Mouse (Mus musculus): Measurements from ENCODE around the gene Tex101.
"Not testable (repeated sequence)": the region's sequence is repeated elsewhere in the genome, so short reads cannot be mapped to it uniquely, and the experiment has no call there.

Tex101 gene

DNA sequence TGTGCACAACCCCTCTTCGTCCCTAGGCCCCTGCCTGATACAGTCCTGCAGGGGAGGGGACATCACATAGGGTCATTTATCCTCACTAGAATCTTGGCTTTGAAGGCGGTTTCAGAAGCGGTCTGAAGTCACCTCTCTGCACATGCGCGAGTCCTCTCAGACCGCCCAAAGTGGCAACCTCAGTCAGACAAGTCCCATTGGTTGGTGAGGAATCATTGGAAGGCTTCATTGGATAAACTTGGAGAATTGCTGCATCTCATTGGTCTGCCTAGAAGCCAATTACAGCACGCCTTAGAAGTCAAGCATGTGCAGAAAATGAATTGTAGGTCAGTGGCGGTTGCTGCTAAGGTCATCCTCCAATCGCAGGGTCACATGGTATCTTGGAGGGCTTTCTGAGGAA is at the start of gene Tex101:
TSS of gene Tex101 (minus strand) at position 101 of the 400 bp plus-strand sequence.
- no peak for DNase-seq (ENCODE audit: low spot score)

GRCm38 (mm10) chr7:24715039-24715438 is 38.6 kb upstream of the Tex101 start:
- DNase-seq (ENCODE audit: low spot score): no peak

DNA sequence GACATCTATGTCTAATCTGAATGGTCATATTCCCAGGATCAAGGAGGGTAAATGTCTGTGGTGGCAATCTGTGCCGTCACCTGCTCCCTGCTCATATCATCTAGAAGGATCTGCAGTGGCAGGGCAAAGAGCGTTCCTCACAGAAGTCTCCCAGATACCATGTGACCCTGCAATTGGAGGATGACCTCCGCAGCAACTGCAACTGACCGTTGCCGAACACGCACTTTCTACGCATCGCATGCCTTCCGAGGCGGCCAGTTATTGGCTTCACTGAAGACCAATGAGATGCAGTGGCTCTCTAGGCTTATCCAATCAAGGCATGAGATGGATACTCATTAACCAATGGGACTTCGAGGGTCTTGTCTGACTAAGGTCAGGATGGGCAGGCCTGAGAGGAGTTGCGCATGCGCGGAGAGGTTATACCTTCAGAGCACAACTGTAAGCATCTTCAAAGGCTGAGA is 32.4 kb upstream of the Tex101 start, which contains the start of gene BC049730:
TSS of gene BC049730 (plus strand) at position 411 of the 461 bp plus-strand sequence.
- no peak for DNase-seq (ENCODE audit: low spot score)

DNA sequence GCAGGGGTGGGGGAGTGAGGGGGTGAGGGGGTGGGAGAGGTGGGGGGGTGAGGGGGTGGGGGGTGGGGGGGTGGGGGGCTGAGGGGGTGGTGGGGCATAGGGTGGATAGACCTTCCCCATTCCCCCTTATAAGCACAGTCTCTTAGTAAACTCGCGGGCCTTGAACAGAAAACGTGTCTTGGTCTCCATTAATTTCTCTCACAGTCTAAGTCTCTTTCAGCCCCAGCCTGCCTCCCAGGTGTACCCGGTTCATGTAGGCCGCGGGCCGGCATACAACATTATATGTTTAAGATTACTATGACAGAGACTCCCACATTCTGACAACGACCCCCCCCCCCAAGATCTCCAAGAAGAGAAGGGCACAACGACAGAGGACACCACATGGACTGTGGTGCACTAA is 26.4 kb upstream of the Tex101 start:
- DNase-seq (ENCODE audit: low spot score): not testable (repeated sequence)

GRCm38 (mm10) chr7:24697891-24698290 is 21.4 kb upstream of the Tex101 start:
- not testable (repeated sequence) for DNase-seq (ENCODE audit: low spot score)

DNA sequence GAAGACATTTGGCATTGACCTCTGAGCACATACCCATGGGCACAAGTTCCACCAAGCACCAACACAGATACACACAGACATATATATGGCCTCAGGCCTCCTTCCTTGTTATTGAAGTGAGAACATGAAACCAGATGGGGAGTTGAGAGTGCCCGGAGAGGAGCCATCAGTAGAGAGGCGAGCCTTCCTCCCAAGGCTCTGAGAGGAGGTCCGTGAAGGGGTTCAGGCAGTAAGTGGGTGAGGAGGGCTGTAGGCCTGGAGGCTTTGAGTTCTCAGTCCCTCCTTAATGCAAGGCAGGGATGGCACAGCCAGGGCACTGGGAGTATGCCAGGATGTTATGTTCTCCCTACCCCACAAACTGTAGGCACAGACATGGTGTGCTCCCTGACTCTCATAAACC is 16.2 kb upstream of the Tex101 start:
- DNase-seq (ENCODE audit: low spot score): not testable (repeated sequence)

DNA sequence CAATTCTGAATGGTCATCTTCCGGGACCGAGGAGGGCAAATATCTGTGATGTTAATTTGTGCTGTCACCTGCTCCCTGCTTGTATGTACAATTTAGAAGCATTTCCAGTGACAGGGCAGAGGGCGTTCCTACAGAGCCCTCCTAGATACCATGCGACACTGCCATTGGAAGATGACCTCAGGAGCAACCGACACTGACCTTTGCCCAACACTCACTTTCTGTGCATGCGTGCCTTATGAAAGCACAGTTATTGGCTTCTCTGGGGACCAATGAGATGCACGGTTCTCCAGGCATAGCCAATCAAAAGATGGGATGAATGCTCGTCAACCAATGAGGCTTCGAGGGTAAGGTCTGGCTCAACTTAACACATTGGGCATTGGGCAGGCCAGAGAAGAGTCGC is 11.0 kb upstream of the Tex101 start:
- not testable (repeated sequence) for DNase-seq (ENCODE audit: low spot score)

DNA sequence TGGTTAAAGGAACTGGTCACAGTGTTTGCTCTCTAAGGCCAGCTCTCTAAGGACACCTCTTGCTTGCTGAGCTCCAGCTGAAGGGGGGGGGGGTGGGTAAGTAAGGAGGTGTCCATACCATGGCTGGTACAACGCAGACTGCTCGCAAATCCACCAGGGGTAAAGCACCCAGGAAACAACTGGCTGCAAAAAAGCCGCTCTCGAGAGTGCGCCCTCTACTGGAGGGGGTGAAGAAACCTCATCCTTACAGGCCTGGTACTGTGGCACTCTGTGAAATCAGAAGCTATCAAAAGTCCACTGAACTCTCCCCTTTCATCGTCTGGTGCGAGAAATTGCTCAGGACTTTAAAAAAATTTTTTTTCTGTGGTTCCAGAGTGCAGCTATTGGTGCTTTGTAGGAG is 7.6 kb upstream of the Tex101 start:
- DNase-seq (ENCODE audit: low spot score): peak; percentile 35

- DNase-seq (ENCODE audit: low spot score): no peak
Measured at GRCm38 (mm10) chr7:24671944-24672439, 4.5 kb downstream of the Tex101 start.

DNA sequence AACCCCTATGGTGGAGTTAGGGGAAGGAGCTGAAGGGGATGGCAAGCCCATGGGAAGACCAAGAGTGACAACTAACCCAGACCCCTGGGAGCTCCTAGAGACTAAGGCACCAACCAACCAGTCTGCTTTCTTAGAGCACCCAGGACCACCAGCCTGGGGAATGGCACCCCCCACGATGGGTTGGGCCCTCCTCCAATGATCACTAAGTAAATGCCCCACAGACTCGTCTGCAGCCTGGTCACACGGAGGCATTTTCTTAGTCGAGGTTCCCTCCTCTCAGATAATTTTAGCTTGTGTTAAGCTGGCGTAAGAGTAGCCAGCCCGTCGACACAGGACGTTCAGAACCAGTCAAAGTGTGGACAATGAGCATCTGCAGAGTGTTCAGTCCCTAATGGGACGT is 11.5 kb downstream of the Tex101 start:
- no peak for DNase-seq (ENCODE audit: low spot score)

DNA sequence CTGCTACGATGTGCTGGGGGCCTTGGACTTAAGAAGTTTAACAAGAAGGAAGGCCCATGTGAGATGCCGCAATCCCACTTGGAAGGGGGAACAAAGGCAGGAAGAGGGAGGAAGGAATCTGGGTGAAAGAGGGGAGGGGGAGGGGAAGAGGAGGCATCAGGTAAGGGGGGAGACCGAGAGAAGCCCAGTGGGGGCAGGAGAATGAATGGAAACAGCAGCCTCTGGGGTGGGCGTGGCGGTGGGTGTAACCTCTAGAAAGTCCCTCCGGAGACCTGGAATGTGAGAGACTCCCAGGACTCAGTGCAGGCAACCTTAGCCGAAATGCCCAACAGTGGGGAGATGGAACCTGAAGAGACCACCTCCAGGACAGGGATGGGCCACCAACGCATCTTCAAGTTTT is 12.2 kb downstream of the Tex101 start:
- no peak for DNase-seq (ENCODE audit: low spot score)

DNA sequence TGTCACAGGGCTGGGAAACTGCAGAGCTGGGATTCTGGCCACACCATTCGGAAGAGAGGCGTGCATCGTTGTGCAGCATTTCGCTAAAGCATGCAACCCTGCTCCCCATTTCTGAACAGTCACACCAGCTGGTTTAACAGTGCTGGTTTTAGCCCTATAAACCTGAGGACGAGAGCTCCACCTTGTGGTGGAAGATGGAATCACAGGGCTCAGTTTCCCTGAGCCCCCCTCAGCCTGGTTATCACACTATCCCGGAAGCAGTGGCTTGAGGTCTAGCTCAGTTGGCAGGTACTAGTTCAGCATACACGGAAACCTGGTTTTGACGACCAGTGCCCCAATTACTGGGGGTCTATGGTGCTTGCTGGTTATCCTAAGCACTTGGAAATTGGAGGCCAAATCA is 13.9 kb downstream of the Tex101 start:
- DNase-seq (ENCODE audit: low spot score): peak; percentile 77

DNA sequence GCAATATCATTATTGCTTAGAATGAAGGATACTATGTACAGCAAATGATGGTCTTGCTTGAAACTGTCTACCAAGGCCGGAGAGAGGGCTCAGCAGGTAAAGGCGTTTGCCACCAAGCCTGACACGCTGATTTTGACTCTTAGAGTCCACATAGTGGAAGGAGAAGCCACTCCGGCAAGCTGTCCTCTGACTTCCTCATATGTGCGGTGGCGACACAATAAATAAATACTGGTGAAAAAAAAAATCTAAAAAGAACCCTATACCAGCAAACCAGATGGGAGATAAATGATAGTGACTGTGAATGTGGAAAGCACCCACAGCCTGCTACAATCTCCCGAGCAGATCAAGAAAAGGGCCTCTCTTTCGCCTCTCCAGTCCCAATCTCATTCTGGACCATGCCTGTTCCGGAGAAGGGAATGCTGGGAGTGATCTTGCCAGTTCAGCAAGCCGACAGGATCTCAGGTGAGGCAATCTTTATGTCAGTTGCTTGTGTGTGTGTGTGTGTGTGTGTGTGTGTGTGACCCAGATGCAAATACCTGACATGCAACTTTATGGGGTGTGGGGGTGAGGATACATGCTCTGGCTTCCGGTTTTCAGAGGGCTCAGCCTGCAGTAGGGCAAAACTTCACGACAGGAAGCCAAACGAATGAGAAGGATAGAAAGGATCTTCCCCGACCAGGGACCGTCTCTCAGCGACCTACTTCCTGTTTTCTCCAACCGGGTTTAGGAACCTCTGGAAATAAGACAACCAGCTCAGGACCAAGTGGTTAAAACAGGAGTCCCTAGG is 15.2 kb downstream of the Tex101 start:
- DNase-seq (ENCODE audit: low spot score): peak; percentile 44

DNA sequence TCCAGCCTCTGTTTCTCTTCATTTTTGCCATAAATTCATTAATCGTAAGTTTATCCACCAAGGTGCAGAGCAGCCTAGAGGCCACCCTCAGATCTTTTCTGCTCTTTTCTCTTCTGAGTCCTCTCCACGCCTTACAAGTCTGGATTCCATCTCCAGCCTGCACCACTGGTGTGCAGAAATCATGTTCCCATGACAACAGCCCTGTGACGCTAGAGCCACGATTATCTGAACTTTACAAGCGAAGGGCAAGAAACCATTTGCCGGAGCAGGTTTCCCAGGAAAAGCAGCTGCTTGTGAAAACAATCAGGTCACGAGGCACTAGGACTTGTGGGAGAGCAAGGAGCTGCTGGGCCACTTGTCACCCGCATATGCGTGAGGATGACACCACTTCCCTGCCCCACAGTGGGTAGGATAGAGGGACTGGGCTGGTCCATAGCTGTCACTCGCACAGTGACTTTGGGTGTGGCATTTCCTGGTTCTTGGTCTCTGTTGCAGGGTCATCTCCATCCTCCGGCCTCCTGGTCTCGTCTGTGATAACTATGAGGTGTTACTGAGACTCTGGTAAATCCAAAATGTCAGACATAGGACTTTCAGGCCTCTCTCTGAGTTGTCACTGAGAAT is 16.6 kb downstream of the Tex101 start:
- DNase-seq (ENCODE audit: low spot score): no peak

GRCm38 (mm10) chr7:24653681-24654080 is 22.8 kb downstream of the Tex101 start:
- peak; percentile 65 for DNase-seq (ENCODE audit: low spot score)

- DNase-seq (ENCODE audit: low spot score): peak; percentile 62
Measured at GRCm38 (mm10) chr7:24646486-24646885, 30.0 kb downstream of the Tex101 start.

- DNase-seq (ENCODE audit: low spot score): peak; percentile 72
Measured at GRCm38 (mm10) chr7:24644996-24645395, 31.5 kb downstream of the Tex101 start.

DNA sequence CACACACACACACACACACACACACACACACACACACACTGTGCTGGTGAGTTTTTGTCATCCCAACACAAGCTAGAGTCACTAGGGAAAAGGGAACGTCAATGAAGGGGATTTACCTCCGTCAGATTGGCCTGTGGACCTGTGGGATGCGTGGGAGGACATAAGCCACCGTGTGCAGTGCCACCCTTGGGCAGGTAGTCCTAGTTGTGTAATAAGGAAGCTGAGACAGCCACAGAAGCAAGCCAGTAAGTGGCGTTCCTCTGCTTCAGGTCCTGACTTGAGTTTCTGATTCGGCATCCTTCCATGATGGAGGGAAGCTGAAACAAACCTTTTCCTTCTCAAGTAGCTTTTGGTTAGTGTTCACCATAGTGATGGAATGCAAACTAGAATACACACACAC is 32.0 kb downstream of the Tex101 start:
- DNase-seq (ENCODE audit: low spot score): peak; percentile 10

DNA sequence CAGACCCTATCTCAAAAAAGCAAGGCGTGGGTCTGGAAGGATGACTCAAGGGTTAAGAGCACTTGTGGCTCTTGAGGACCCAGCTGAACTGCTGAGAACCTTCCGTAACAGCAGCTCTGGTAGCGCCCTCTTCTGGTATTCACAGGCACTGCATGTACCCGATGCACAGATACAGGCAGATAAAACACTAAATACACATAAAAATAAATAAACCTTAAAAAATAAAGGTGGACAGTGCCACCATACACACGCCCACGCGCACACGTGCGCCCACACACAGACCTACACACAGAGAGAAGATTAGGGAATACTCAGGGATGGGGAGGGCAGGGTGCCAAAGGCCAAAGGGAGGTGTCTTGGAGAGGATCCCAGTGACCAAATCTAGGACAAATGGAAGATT is 34.0 kb downstream of the Tex101 start:
- DNase-seq (ENCODE audit: low spot score): peak; percentile 60

DNA sequence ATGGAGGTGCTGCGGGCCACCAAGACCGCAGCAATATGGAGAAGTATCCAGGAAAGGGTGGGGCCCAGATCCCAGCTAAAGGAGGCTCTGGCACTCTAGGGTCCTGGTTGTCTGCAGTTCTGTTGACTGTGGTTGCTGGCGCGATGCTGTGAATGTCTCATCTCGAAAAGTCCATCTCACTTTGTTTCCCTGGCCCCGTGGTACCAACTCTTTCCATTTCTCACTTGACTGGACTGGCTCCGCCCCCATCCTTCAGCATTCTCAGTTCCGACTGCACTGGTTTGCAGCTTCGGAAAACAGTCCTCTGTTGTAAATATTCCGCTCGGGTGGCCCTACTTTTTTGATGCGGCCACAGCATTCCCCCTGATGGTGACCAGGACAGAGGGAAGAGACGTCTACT is 36.0 kb downstream of the Tex101 start:
- DNase-seq (ENCODE audit: low spot score): no peak

DNA sequence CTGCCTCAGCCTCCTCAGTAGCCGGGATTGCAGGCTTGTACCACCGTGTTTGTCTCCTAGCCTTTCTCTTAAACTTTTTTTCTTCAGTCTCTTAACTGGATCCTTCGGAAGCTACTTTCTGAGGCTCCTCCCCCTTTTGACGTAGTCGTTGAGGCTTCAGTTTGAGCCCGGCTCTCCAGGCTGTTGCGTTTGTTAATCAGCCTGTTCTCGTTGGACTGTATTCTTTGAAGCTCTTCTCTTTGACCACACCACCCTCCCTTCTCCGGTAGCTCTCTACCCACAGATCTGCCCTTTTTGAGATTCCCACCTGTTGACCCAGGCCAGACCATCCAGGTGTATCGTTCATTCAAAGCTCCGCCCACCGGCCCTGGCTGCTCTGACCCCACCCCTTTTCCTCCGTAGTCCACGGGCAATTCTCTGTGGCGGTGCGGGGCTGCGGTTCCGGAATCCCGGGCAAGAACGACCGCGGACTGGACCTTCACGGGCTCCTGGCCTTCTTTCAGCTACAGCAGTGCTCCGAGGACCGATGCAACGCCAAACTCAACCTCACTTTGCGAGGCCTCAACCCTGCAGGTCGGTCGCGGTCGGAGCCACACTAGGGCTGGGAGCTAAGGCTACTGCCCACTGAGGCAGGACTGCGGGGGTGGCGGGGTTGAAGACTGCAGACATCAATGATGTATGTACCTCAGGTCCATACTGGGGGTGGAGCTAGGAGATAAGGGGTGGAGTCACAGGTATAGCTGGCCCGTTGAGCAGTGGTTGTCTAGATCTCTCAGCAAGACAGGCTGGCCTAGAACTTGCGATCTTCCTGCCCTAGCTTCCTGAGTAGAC is 38.2 kb downstream of the Tex101 start:
- DNase-seq (ENCODE audit: low spot score): peak; percentile 27

GRCm38 (mm10) chr7:24637046-24637445 is 39.4 kb downstream of the Tex101 start:
- no peak for DNase-seq (ENCODE audit: low spot score)

Data from T-cell, adult 2 months (primary cell).